Mouse (Mus musculus): ENCODE data around the gene Gpr3.
A peak's percentile ranks its signal among the peaks of the same experiment; 100 is the strongest.

Gene Gpr3

DNA sequence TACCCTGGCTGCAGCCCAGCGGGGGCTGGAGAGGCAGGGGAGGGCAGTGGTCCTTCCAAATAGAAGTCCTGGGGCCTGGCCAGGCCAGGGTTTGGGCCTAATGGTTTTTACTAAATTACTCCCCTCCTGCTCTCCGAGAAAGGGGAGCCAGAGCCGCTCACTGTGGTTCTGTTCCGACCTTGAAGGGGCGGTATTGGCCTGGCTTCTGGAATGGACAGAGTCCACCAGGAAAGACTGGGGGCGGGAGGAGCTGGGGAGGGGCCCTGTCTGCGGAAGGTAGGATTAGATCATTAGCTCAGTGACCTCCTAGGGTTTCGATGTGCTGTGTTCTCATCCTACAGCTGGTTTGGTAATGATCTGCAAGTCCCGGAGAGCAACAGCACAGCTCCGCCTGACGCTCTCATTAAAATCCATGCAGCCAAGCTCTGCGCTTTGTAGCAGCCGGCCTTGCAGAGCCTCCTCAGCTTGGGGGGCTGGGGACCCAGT is 14.5 kb downstream of the Gpr3 start:
- DNase-seq, result no peak

DNA sequence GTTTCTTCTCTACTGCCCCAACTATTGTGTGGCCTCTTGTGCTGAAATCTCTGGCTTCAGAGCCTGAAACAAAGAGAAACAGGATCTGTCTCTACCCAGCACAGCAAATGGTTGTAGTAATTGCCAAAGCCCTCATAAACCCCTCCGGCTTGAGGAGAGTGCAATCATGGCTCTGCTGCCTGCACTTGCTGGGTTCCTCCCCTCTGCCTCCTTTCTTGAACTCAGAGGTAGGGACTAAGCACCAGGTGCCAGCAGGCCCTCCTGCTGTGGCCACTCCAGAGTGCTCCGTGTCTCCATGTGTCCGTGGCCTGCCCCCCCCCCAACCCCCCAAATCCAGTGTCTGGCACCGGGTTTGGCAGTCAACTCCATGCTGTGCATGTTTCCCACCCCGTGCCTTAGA is 15.0 kb downstream of the Gpr3 start:
- DNase-seq, result no peak

DNA sequence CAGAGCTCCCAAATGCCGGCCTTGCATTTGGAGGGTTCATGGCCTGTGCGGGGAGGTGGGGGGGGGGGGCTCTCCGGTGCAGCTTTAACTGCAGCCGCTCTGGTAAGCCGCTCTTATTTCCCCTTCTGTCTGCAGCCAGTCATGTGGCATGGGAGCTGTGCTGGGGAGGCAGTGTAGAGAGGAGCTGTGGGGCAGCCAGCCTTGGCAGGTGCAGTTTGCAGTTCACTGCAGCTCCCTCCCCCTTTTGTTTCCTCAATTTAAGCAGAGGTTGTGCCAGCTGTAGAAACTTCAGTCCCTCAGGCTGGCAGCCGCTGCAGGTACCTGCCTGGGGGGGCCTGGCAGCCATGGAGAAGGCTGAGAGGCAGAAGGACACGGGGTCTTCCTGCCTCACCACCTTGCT is 15.5 kb downstream of the Gpr3 start:
- no peak for DNase-seq

DNA sequence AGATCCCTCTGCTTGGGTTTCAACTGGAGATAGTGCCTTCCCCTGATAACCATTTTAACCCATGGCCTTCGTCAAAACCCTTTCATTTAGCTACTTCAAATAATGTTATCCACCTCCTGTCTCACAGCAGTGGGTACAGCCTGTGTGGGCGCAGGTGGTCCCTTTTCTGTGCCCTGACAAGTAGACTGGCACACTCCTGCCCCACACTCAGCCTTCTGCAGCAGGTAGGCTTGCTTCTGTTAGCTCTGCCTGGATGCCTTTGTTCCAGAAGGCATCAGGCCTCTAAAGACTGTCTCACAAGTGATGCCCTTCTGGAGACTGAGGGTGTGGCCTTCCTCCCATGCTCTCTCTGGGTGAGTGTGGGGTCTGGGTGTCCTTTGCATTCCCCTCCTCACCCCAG is 16.2 kb downstream of the Gpr3 start:
- no peak for DNase-seq

DNA sequence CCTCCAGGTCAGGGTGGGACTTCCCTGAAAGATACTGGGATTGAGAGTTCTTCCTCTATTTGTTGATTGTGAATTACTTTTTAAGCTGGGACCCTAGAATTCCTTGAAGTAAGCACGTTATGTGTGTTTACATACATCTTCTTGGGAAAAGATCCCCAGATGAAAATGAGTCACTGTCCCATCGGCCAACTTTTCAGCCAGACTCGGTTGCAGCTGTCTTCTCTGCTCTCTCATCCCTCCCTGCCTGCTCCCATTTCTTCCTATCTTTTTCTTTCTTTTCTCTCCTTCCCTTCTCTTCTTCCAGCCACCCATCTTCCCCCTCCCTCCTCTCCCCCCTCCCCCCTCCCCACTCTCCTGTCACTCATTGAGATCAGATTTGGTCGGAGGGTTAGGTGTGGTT is 17.3 kb downstream of the Gpr3 start:
- DNase-seq, result no peak

DNA sequence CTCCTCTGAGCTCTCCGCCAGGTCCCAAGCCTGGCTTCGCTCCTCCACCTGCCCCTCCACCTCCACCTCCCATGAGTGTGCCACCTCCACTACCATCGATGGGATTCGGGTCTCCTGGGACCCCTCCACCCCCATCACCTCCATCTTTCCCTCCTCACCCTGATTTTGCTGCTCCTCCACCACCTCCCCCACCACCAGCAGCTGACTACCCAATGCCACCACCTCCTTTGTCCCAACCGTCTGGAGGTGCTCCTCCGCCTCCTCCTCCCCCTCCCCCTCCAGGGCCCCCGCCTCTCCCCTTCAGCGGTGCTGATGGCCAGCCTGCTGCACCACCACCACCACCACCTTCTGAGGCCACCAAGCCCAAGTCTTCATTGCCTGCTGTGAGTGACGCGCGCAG is 17.9 kb downstream of the Gpr3 start:
- no peak for DNase-seq

DNA sequence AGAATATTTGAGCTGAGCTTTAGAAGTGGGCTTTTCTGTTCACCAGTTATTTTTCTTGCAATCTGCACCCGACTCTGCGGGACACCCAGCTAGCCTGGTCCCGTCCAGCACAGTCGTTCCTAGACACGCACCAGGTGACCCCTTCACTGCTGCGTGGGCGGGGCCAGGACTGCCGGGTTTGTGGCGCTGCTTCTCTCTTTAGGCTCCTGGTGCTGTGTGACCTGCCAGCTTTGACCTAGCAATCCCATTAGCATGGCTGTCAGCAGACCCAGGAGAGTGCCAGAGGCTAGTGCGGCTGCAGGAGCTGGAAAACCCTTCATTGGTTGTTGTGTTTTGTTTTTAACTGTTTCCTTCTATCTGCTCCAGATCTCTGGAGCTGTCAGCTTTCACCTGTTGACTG is 22.9 kb downstream of the Gpr3 start:
- no peak for DNase-seq

DNA sequence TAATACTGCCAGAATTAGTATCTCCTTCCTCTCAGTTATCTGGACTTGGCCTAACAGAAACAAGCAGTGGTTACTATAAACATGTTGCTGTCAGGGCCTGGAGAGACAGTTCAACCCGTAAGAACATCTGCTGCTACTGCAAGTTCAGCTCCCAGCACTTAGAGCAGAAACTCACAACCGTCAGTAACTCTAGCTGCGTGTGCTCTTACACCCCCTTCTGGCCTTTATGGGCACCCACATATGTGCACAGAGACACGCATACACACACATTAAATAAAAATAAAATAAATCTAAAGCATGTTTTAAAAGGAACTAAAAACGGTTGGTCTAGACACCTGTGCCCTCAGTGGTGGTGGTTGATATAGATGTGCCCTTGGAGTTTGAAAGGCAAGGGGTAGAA is 25.5 kb downstream of the Gpr3 start:
- no peak for DNase-seq

DNA sequence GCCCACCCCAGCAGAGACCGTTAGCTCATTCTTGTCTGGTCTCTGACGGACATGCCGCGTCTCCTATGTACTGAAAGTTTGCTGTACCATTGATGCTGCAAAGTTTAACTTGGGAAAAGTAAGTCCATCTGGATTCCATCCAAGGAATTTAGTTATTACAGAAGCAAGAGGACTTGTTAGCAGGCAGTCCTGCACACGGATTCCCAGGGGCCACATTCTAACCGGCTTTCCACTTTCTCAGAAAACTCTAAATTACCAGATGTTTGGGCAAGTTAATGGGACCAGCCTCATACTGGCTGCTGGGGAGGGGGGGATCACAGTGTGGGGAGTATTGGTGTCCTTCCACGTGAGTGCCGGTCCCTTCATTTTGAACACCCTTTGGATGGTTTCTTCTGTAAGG is 26.4 kb downstream of the Gpr3 start:
- no peak for DNase-seq

DNA sequence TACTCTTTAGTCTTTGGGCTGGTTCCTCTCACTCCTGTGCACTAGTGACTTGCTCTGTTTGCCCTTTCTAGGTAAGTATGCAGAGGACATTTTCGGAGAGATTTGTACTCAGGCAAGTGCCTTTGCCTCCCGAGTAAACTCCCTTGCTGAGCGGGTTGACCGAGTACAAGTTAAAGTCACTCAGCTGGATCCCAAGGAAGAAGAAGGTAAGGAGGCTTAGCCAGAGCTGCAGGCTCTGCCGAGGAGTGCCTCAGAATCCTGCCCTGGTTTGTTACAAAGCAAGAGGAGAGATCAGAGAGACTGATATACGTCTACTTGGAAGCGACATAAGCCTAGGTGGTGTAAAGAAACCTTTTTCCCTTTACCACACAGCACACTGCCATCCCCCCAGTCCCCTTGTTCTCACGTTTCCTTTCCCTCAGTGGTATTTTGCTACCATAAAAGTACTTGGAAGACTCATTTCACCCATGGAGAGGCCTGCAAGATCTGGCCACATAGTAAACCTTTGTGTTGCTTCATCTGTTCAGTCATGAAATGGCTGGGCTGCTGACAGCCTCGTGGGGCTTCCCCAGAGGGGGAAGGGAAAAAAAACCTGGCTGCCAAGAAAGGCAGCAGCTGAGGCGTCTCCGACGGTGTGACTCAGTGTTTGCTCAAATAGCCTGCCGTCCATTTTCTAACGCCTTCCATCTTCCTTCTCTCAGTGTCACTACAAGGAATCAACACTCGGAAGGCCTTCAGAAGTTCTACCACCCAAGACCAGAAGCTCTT is 27.3 kb downstream of the Gpr3 start:
- DNase-seq, result no peak

DNA sequence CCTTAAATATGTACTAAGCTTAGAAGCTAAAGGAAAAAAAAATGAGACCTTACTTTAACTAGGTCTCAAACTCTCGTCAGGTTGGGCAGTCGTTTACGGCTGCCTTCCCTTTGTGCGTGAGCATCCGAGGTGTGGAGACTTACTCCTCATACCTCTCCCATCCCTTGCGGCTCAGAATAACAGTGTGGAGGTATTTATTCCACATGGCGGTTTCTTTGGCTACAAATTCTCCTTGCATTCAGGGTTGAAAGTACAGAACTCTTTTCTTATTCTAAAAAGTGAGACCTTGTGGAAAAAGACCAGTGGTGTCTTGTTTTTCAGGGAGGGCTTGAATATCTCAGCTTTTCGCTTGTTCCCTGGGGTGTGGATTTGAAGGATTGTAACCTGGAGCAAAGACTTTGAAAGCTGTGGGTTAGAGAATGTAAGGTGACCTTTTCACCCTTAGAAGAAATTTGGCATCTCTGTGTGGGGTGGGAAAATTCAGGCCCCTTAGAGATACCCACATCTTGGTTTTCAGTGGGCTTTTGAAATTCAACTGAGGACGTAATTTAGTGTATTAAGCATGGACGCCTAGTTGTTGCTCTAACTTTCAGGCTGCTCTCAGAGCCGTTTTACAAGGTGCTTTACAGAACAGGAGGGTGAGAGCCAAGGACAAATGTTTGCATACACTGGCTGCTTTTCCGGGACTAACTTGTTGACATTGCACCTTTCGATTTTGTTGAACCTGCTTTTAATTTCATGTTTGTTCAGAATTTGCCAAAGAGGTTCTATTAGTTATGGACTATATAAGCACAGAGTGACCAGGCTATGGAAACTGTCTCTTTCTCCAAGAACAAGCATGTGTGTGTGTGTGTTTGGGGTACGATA is 28.1 kb downstream of the Gpr3 start:
- no peak for DNase-seq

DNA sequence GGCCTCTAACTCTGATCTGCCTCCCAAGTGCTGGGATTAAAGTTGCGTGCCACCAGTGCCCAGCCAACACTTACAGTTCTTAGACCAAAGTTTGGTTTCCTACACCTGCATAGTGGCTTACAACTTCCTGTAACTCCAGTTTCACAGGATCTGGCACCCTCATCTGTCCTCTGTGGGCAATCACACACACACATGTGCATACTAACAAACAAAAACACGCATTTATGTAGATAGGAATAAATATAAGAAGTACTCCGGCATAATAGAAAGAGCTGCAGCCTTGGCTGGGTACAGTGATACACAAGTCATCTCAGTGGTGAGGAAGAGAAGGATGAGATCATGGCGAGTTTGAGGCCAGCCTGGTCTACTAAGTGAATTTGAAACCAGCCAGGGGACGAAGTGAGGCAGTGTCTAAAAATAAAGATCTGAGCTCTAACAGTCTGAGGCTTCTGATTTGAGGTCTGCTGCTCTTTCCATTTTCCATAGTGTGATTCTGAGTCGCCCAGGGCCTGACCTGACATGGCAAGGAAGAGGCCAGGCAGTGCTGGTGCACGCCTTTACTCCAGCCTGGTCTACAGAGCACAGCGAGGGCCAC is 29.8 kb downstream of the Gpr3 start:
- no peak for DNase-seq

DNA sequence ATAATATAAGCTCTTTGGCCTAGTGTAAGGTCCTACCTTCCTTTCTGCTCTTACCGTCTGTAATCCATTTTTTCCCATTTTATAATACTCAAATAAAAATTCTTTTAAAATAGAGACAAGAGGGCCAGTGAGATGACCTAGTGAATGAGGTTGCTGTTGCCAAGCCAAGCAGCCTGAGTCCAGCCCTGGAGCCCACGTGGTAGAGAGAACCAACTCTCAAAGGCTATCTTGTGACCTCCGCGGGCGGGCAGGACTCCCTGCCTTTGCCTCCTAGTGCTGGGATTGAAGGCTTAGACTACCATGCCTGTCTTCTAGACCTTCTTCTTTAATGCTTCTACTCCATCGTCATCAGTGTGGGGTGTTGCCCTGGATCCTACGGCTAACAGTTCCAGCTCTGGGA is 33.1 kb downstream of the Gpr3 start:
- no peak for DNase-seq

DNA sequence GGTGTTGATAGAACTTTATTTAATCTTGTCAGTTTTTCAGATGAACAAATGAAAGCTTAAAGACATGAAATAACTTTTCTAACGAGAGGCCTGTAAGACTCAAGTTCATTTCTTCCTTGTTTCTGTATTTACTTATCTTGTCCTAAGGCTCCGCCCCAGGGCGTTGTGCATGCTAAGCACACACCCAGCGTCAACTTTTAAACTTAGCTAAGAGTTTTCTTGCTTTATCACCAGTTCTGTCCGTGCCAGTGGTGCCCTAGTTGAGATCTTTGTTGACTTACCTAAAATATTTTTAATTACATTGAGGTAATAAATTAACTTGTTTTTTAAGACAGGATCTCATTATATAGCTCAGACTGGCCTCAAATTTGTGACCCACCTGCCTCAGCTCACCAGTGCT is 34.0 kb downstream of the Gpr3 start:
- DNase-seq, result no peak

DNA sequence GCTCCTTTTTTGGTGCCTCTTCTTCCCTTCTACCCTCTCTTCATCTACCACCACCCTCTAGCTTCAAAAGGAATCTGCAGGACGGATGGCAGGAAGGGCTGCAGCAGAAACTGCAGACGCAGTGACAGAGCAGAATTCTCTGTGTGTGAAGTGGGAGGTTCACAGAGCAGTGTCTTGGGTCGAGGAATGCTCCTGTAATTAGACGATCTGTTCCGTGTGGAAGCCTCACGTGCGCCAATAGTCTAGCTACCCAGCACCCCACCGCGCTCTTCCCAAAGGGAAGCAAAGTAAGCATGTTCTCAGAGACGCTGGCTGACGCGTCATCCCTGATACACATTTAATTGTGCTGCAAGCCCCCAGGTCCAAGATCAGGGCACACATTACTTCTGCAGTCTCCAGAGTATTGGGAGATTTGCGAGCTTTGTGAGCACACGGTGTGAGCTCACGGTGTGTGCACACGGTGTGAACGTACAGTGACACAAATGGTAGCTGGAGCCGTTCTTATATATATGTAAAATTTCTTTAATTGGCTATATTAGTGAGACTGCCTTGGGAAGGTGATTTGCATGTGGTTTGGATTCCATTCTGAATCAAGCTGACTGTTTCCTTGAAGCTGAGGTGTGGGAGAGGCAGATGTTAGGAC is 35.5 kb downstream of the Gpr3 start:
- no peak for DNase-seq

DNA sequence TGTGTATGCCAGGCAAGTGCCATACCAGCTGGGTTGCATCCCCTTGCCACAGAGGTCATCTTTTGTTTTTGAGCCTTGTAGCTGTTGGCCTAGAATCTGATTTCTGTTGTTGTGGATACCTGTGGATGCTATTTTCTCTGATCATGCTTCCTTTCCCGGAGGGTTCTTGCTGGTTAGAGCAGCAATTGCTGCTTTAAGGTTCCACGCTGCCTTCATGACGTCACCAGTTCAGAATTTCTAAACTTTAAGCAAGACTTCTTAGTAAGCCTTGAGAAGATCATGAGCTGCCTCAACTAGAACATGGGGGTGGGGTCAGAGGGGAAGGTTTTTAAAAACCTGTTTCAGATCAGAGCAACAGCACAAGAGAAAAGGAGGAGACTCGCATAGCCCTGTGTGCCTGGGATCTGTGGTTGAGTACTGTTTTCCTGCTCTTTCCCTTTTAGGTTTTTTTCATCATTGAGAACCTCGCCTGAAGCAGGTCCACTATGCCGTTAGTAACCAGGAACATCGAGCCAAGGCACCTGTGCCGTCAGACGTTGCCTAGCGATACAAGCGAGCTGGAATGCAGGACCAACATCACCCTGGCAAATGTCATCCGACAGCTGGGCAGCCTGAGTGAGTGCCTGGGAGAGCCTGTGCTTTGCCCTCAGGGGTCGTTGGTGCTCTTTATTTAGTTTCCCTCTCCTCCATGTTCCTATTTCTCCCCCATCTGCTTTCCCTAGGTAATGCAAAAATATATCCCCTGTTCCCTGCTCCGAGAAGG is 36.2 kb downstream of the Gpr3 start:
- DNase-seq, result no peak

DNA sequence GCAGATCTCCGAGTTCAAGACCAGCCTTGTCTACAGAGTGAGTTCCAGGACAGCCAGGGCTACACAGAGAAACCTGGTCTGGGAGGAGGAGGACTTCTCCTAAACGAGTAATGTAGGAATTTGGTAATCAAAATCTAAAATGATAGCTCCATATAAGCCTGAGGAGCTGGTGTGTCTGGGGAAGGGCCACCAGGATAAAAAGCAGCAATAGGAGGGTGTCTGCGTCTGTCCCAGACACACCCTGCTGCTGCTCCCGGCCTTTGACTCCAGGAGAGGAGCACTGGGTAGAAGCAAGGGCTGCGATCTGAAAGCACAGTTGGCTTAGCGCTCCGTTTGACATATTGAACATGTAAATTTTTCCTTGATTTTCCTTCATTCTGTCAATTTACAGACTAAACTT is 37.1 kb downstream of the Gpr3 start:
- DNase-seq, result no peak

DNA sequence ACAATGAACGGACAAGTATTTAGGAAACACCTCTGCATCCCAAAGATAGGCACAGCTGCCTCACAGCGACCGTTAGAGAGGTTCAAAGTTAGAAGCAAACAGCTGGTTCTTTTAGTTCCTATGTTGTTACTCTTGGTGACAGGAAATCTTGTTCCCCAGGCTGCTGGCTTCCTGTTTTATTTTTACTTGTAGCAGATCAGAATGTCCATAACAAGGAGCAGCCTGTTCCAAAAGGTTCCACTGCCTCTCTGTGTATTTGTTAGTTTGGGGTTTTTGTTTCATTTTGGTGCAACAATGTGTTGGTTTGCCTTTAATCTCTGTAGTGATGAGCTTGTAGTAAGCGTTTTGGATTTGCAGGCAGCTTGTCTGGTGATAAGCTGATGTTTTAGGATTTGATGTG is 38.0 kb downstream of the Gpr3 start:
- no peak for DNase-seq

DNA sequence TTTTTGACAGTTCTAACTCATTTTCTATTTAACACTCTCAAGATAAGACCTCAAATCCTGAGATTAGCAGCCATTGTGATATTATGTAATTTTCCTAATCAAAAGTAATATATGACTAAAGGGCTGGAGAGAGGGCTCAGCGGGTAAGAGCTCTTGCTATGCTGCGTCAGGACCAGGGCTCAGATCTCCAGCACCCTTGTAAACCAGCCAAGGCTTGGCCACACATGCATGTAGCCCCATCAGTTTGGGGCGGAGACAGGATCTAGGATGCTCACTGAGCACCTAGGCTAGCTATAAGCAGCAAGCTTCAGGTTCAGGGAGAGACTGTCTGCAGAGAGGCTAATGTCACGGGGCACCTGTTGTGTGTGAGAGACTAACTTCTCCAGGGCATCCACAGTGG is 39.9 kb downstream of the Gpr3 start:
- DNase-seq, result no peak

DNA sequence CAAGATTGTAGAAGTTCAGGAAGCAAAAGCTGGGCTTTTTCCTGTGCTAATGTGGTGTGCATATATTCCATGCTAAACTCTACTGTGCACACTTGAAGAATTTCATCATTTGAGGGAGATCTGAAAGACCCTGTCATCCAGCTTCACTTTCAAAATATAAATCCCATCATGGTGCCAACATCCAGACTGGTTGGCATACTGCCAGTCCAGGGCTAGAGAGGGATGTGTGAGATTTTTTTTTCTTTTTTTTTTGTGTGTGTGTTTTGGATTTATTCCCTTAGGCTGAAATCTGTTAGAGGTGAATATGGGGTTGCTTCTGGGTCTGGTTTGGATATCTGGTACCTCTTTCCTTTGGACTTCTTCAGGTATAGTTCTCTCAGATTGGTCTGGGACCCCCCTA is 41.7 kb downstream of the Gpr3 start:
- peak; percentile 31 for DNase-seq

DNA sequence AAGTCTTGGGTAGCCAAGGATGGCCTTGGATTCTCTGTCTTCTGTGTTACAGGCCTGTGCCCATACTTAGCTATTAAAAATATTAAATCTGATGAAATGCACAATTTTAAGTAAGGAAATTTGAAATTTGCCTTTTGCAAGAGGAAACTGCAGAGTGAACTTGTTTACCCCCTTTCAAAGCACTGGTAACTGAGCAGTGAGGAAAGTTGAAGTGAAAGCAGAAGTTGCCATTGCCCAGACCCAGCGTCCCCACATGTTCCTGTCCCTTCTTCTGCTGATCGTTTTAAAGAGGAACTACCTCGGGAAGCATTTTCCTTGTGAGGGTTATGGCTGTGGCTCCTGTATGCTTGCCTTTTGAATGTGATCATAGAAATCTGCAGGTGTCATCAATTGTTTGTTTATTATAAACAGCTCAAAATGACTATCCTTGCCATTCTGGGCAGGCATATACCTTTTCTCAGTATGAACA is 42.2 kb downstream of the Gpr3 start:
- no peak for DNase-seq

DNA sequence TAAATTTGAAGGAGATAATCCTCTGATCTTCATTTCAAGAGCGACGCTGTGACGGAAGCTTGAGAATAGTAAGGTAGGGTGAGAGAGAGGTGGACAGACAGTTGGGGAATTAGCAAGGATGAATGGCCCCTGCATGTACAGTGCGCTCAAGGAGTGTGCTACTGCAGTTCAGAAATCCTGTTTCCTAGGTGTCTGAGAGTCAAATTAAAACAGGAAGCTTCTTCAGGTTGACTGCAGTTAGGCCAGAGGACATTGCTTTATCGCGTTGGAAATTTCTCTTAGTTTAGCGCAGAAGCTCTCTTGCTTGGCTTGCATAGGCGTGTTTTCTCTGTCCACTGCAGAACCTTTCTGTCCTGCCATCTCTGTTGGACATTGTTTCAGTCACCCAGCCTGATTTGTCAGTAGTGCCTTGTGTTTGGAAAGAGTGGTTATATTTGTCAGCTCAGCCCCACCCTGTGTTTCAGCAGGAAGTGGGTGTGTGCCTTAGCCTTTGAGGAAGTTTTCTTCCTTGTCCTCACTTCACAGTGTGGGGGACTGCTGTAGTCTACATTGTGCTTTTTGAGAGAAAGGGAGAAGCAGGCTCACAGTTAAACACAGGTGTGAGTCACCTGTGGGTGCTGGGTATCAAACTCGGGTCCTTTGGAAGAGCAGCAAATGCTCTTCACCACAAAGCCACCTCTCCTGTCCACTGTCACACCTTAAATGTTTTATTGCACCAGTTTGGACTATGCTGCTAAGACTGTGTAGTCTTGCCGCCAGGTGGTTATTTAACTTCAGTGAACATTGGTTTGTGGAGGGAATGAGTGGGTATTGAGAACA is 42.9 kb downstream of the Gpr3 start:
- DNase-seq, result no peak

Data from cerebellum, adult 9-10 months (tissue).